Mouse (Mus musculus): ENCODE results near the gene Ren1. TPM values are rescaled to one million over a fixed set of nuclear protein-coding genes. Genes with fewer than 3 reads are reported as not detected.

The Ren1 gene
- total RNA-seq (2021) = under 1 TPM in 1 of 2 experiments, not detected in 1; 0.15 TPM
- long read RNA-seq, experiment 1 = 0 reads
- long read RNA-seq, experiment 2 = 0 reads

GRCm38 (mm10) chr1:133350210-133350609 is at the start of gene Ren1:
Gene Ren1, plus strand, starts transcription at chr1:133350510.
- no peak within 1 kb of the TSS for H3K27ac ChIP-seq
- H3K4me3 ChIP-seq = no peak within 1 kb of the TSS
- no peak for TF ChIP-seq CTCF (IDR thresholded peaks at IDR 0.05)
- no peak for DNase-seq
- intact Hi-C loops (cut with DNase I) = no loop called here

DNA sequence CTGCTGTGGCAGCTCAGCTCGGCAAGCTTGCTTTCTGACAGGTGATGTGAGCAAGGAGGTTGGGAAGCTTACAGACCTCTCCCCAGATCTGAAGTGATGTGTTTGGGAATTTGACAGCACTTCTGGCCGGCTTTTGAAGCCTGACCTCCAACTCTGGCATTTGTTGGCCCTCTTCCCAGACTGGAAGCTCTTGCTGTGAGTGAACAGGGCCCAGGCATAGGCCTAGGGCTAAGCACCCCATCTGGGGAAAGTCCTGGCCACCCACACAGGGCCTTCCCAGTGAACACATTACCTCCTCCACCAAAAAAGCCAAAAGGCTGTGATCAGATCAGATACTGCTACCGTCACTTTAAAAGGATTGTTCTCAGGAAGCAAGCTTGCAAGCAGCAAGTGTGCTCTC is 47.8 kb upstream of the Ren1 start:
- intact Hi-C loops (cut with DNase I) = no loop called here
- peak overlapping the region; percentile 6; the same call in 1 of the 2 replicates for H3K27ac ChIP-seq
- H3K4me3 ChIP-seq = no peak overlapping the region
- no peak for TF ChIP-seq CTCF (IDR thresholded peaks at IDR 0.05)
- DNase-seq = peak; percentile 70

GRCm38 (mm10) chr1:133306842-133307241 is 43.5 kb upstream of the Ren1 start:
- intact Hi-C loops (cut with DNase I) = loop anchor here (1.0 to 5.0 kb wide), 3 partner anchors 80 to 130 kb away; no protein-coding TSS in a partner anchor
- peak; percentile 88 for DNase-seq
- Histone ChIP-seq H3K27ac (peak overlapping the region; percentile 81), H3K4me3 (peak overlapping the region; percentile 19)
- TF ChIP-seq CTCF (IDR thresholded peaks at IDR 0.05) = peak; percentile 94

DNA sequence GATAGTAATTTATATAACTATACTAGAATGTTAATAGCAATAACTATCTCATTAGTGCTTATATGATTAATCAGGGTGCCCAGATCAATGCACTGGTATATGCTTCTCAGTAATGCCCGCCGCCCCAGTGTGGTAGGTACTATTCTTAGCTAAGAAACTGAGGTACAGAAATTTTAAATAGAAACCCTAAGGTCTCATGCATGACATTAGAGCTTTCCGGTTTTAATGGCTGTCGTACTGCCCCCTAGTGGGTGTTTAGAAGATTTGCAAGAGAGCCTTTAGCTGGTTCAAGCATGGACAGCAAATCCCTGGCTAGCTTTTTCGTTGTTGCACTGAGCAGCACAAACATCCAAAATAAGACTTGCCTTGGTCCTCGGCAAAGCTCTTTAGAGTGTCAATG is 43.0 kb upstream of the Ren1 start:
- intact Hi-C loops (cut with DNase I) = loop anchor here (1.0 to 5.0 kb wide), 3 partner anchors 80 to 130 kb away; no protein-coding TSS in a partner anchor
- Histone ChIP-seq H3K27ac (peak overlapping the region; percentile 81), H3K4me3 (peak overlapping the region; percentile 19)
- peak; percentile 84 for TF ChIP-seq CTCF (IDR thresholded peaks at IDR 0.05)
- DNase-seq = peak; percentile 45

GRCm38 (mm10) chr1:133309652-133310267 is 40.5 kb upstream of the Ren1 start, which contains the start of gene Golt1a:
Gene Golt1a, plus strand, starts transcription at chr1:133309800.
- no peak for DNase-seq
- Histone ChIP-seq H3K4me3 (no peak within 1 kb of the TSS), H3K27ac (no peak within 1 kb of the TSS)
- TF ChIP-seq CTCF (IDR thresholded peaks at IDR 0.05) = no peak
- intact Hi-C loops (cut with DNase I) = loop anchor here (5.0 to 10.0 kb wide), 2 partner anchors 82 to 265 kb away; partner anchors contain the start of gene Pik3c2b

DNA sequence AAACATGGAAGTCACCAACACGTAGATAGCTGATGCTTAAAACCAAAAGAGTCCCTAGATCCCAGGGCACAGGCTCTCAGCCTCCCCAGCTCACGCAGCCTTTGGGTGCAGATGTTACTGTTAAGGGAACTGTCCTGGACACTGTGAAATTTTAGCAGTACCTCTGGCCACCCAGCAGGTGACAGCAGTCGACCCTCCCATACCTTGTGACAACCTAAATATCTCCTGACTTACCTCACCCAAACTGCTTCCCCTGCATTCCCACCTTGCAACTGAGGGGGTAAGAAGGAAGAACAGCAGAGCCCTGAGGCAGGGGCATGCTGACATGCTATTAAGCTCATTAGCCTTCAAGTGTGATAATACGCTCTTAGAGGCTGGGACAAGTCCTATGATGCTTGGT is 39.1 kb upstream of the Ren1 start:
- intact Hi-C loops (cut with DNase I) = loop anchor here (10.0 kb wide), 1 partner anchor 266 kb away; the partner anchor contains the start of gene Pik3c2b
- DNase-seq = no peak
- Histone ChIP-seq H3K4me3 (no peak overlapping the region), H3K27ac (no peak overlapping the region)
- TF ChIP-seq CTCF (IDR thresholded peaks at IDR 0.05) = peak; percentile 10; the same call in 1 of the 2 replicates

DNA sequence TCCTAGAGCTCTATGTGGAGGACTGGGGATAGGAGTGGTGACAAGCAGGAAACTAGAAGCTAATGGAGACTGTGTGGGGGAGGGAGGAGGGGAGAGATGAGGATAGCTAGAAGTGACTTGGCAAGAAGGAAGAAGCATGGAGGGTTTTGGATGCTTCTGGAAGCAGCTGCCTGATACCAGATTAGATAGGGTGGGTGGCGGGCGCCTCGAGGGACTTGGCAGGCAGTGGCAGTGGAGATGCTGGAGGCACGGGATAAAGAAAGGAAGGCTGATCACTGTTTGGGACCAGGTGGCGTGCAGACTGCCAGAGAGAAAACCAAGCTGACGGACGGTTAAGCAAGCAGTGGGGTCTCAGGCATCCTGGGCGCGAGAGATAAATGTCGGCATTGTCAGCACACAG is 38.4 kb upstream of the Ren1 start:
- peak; percentile 14 for DNase-seq
- no peak for TF ChIP-seq CTCF (IDR thresholded peaks at IDR 0.05)
- no peak overlapping the region for H3K27ac ChIP-seq
- intact Hi-C loops (cut with DNase I) = loop anchor here (10.0 kb wide), 1 partner anchor 267 kb away; the partner anchor contains the start of gene Pik3c2b
- no peak overlapping the region for H3K4me3 ChIP-seq

DNA sequence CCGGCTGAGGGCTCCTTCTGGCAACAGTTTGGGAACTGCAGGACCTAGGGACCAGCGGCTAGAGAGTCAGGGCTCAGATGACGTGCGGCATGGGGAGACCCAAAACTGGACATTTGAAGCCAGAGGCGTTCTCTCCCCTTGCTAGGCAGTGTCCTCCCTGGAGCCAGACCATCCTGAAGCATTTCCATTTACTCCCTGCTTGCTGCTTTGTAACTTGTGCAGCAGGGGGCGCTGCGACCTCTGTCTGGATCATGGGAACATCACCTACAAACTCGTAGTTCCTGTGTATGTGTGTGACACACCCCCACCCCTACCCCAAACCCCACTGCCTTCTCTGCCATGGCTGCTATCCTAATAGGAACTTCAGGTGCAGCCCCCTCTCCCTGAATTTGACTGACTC is 35.9 kb upstream of the Ren1 start:
- intact Hi-C loops (cut with DNase I) = loop anchor here (2.0 to 10.0 kb wide), 3 partner anchors 38 to 296 kb away; partner anchors contain the start of genes Pik3c2b and Snrpe
- peak; percentile 77 for TF ChIP-seq CTCF (IDR thresholded peaks at IDR 0.05)
- peak; percentile 67 for DNase-seq
- no peak overlapping the region for H3K27ac ChIP-seq
- no peak overlapping the region for H3K4me3 ChIP-seq

DNA sequence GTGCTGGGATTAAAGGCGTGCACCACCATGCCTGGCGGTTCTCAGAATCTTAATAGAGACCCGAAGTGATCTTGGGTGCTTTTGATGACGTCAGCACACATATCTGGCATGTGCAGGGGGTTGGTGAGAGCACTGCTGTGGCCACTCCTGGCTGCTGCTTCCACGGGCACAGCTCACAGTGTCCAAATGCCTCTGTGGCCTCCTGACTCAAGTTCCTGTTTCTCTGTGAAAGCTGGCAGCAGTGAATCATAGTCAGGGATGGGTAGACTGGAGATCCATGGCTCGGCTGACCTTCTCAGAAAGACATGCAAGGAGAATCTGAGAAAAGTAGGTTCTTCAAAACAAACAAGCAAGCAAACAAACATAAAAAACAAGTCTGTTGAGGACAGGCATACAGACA is 34.5 kb upstream of the Ren1 start:
- TF ChIP-seq CTCF (IDR thresholded peaks at IDR 0.05) = no peak
- intact Hi-C loops (cut with DNase I) = loop anchor here (2.0 to 10.0 kb wide), 3 partner anchors 37 to 295 kb away; partner anchors contain the start of genes Pik3c2b and Snrpe
- Histone ChIP-seq H3K4me3 (no peak overlapping the region), H3K27ac (no peak overlapping the region)
- no peak for DNase-seq

GRCm38 (mm10) chr1:133316577-133316976 is 33.7 kb upstream of the Ren1 start:
- H3K4me3 ChIP-seq = no peak overlapping the region
- peak; percentile 10 for DNase-seq
- H3K27ac ChIP-seq = no peak overlapping the region
- peak; percentile 13; the same call in 1 of the 2 replicates for TF ChIP-seq CTCF (IDR thresholded peaks at IDR 0.05)
- intact Hi-C loops (cut with DNase I) = loop anchor here (10.0 kb wide), 1 partner anchor 272 kb away; the partner anchor contains the start of gene Pik3c2b

DNA sequence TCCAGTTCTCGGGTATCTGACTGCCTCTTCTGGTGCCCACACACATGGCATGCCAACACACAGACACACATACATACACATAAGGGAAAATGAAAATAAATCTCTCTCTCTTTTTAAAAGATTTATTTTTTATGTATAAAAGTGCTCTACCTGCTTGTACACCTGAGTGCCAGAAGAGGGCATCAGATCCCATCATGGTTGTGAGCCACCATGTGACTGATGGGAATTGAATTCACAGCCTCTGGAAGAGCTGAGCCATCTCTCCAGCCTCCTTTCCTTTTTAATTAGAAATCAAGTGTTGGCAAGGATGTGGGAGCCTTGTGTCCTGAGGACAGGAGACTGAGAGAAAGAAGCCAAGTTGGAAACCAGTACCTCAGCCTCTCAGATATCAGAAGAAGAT is 33.2 kb upstream of the Ren1 start:
- intact Hi-C loops (cut with DNase I) = loop anchor here (10.0 kb wide), 1 partner anchor 272 kb away; the partner anchor contains the start of gene Pik3c2b
- TF ChIP-seq CTCF (IDR thresholded peaks at IDR 0.05) = peak; percentile 38; the same call in 1 of the 2 replicates
- Histone ChIP-seq H3K27ac (no peak overlapping the region), H3K4me3 (no peak overlapping the region)
- DNase-seq = peak; percentile 6

GRCm38 (mm10) chr1:133321267-133321925 is 28.9 kb upstream of the Ren1 start, which contains the start of gene Kiss1:
Gene Kiss1, plus strand, starts transcription at chr1:133321875.
- no peak within 1 kb of the TSS for H3K4me3 ChIP-seq
- TF ChIP-seq CTCF (IDR thresholded peaks at IDR 0.05) = no peak
- H3K27ac ChIP-seq = no peak within 1 kb of the TSS
- intact Hi-C loops (cut with DNase I) = no loop called here
- no peak for DNase-seq

DNA sequence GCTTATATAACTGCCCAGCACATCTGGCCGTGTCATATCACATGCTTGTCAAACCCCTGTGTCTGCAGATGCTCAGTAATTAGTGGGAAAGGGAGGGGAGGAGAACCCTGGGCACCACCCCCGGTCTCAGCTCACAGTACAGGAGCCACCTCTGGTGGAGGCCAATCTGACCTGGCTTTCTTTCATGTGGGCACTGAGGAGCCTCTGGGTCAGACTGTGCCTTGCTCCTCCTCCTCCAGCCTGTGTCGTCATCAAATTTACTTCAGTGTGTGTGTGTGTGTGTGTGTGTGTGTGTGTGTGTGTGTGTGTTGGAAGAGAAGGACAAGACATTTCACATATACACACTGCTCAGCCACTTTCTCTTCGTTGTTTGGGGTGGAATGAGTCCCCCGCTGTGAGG is 27.0 kb upstream of the Ren1 start:
- no peak overlapping the region for H3K4me3 ChIP-seq
- intact Hi-C loops (cut with DNase I) = no loop called here
- peak; percentile 12 for DNase-seq
- TF ChIP-seq CTCF (IDR thresholded peaks at IDR 0.05) = no peak
- no peak overlapping the region for H3K27ac ChIP-seq
